Mouse (Mus musculus) MEL (cell line): ENCODE measurements around the gene Igf2r. TPM values are rescaled to one million over a fixed set of nuclear protein-coding genes. Genes with fewer than 3 reads are reported as not detected.

Source experiments
- DNase-seq: peaks from one replicate; pipeline ENCODE4 v3.0.0; 2011; ENCODE audit warnings: low read depth, low spot score
- H3K27ac ChIP-seq: 2 replicates; pipeline ENCODE4 v1.5.1; 2012; ENCODE audit warnings: low read depth, mild to moderate bottlenecking, control low read depth, low read length, moderate library complexity; ENCODE audit not compliant: control insufficient read depth
- H3K27me3 ChIP-seq, 2 experiments: fragments of 150-350 bp in 1 of 2; sonication (generic) in 1 of 2; 2 replicates each; pipeline ENCODE4 v1.6.1; 2012; ENCODE audit warnings: low read length in 2 of 2, mild to moderate bottlenecking in 2 of 2, improper control_type of control experiment in 1 of 2, moderate library complexity in 1 of 2; ENCODE audit not compliant: insufficient read depth in 2 of 2, control insufficient read depth in 1 of 2
- H3K36me3 ChIP-seq, 2 experiments: 2 replicates each; pipeline ENCODE4 v1.6.1; 2012 to 2014; ENCODE audit warnings: low read length in 2 of 2, improper control_type of control experiment in 1 of 2, inconsistent platforms in 1 of 2, mild to moderate bottlenecking in 1 of 2; ENCODE audit not compliant: insufficient read depth in 2 of 2, control insufficient read depth in 1 of 2
- H3K4me1 ChIP-seq, 2 experiments: fragments of 150-350 bp in 1 of 2; sonication (generic) in 1 of 2; 2 replicates each; pipeline ENCODE4 v1.6.1; 2012; ENCODE audit warnings: low read length in 2 of 2, improper control_type of control experiment in 1 of 2, mild to moderate bottlenecking in 1 of 2; ENCODE audit not compliant: insufficient read depth in 2 of 2, control insufficient read depth in 1 of 2
- H3K4me3 ChIP-seq, 2 experiments: fragments of 150-350 bp in 1 of 2; sonication (generic) in 1 of 2; 2 replicates each; pipeline ENCODE4 v1.5.1; 2012; ENCODE audit warnings: low read depth in 2 of 2, low read length in 2 of 2, mild to moderate bottlenecking in 2 of 2, moderate library complexity in 2 of 2, control low read depth in 1 of 2, improper control_type of control experiment in 1 of 2; ENCODE audit not compliant: control insufficient read depth in 1 of 2, insufficient read depth in 1 of 2
- H3K79me2 ChIP-seq: 2 replicates; pipeline ENCODE4 v1.6.1; 2012; ENCODE audit warnings: mild to moderate bottlenecking, low read length, moderate library complexity; ENCODE audit not compliant: control insufficient read depth, poor library complexity, insufficient read depth
- H3K9ac ChIP-seq: 2 replicates; pipeline ENCODE4 v1.6.1; 2012; ENCODE audit warnings: low read depth, mild to moderate bottlenecking, control low read depth, low read length, moderate library complexity; ENCODE audit not compliant: control insufficient read depth, poor library complexity, severe bottlenecking
- H3K9me3 ChIP-seq: fragments of 150-350 bp; sonication (generic); replicated peaks from 2 replicates; pipeline ENCODE4 v1.6.1; 2012; ENCODE audit warnings: mild to moderate bottlenecking, low read length, improper control_type of control experiment, moderate library complexity; ENCODE audit not compliant: insufficient read depth
- ELF1 ChIP-seq: IDR thresholded peaks from 2 replicates; pipeline ENCODE4 v1.6.1; 2014; ENCODE audit warnings: low read depth, mild to moderate bottlenecking, inconsistent platforms, low read length, improper control_type of control experiment, moderate library complexity
- ETS1 ChIP-seq: IDR thresholded peaks from 2 replicates; pipeline ENCODE4 v1.6.1; 2012; ENCODE audit warnings: low read depth, mild to moderate bottlenecking, inconsistent platforms, low read length, improper control_type of control experiment, moderate library complexity
- MAZ ChIP-seq: IDR thresholded peaks from 2 replicates; pipeline ENCODE4 v1.6.1; 2012; ENCODE audit warnings: low read depth, mild to moderate bottlenecking, inconsistent platforms, low read length, improper control_type of control experiment
- MYC ChIP-seq: IDR thresholded peaks from 2 replicates; pipeline ENCODE4 v1.6.1; 2011; ENCODE audit warnings: low read depth, mild to moderate bottlenecking, low read length, improper control_type of control experiment, moderate library complexity
- NELFE ChIP-seq: IDR thresholded peaks from 2 replicates; pipeline ENCODE4 v1.6.1; 2011; ENCODE audit warnings: low read depth, low read length, improper control_type of control experiment
- RCOR1 ChIP-seq: IDR thresholded peaks from 2 replicates; pipeline ENCODE4 v1.6.1; 2012; ENCODE audit warnings: low read depth, mild to moderate bottlenecking, inconsistent platforms, low read length, improper control_type of control experiment
- SIN3A ChIP-seq: IDR thresholded peaks from 2 replicates; pipeline ENCODE4 v1.6.1; 2012; ENCODE audit warnings: low read length, improper control_type of control experiment, inconsistent platforms
- SMC3 ChIP-seq: IDR thresholded peaks from 2 replicates; pipeline ENCODE4 v1.6.1; 2011; ENCODE audit warnings: low read depth, low read length, improper control_type of control experiment
- TCF12 ChIP-seq: IDR thresholded peaks from 2 replicates; pipeline ENCODE4 v1.6.1; 2014; ENCODE audit warnings: low read depth, mild to moderate bottlenecking, inconsistent platforms, low read length, improper control_type of control experiment, moderate library complexity
- UBTF ChIP-seq: IDR thresholded peaks from 2 replicates; pipeline ENCODE4 v1.6.1; 2012; ENCODE audit warnings: low read depth, mild to moderate bottlenecking, inconsistent platforms, low read length, improper control_type of control experiment, moderate library complexity, borderline replicate concordance; ENCODE audit not compliant: insufficient read depth
- USF2 ChIP-seq, 2 experiments: IDR thresholded peaks; 2 replicates each; pipeline ENCODE4 v1.6.1; 2011 to 2012; ENCODE audit warnings: improper control_type of control experiment in 2 of 2, low read length in 2 of 2, borderline replicate concordance in 1 of 2, inconsistent platforms in 1 of 2, low read depth in 1 of 2, mild to moderate bottlenecking in 1 of 2; ENCODE audit not compliant: insufficient read depth in 1 of 2
- polyA plus RNA-seq, 2 experiments: library from polyadenylated mRNA; stranded (reverse) in 1 of 2; unstranded in 1 of 2; fragments of >175 nt in 1 of 2; fragments of >200 nt in 1 of 2; gene quantifications; 2 replicates each; pipeline versions ENCODE4 v1.2.1 to v1.2.4; 2012; ENCODE audit warnings: low replicate concordance in 2 of 2, low read depth in 1 of 2; ENCODE audit not compliant: insufficient read length in 2 of 2, insufficient read depth in 1 of 2, missing spikeins in 1 of 2
- total RNA-seq: library from RNA; depleted of rRNA; stranded (reverse); fragments of 300-350 nt; gene quantifications from 2 replicates; pipeline ENCODE4 v1.2.3, GENCODE M21; 2012

Gene Igf2r
- total and polyA plus RNA-seq, 3 experiments: 18.0 to 21.7 (median 18.3) TPM

- Histone ChIP-seq H3K4me3 (no peak overlapping the region), H3K27me3 (peaks cover 0 to 5% of the 10 kb centered on the region in 2 experiments; a peak in 2 of 4 replicates), H3K4me1 (no peaks in the 10 kb centered on the region), H3K9me3 (no peaks in the 10 kb centered on the region), H3K36me3 (no peaks in the 10 kb centered on the region), H3K79me2 (no peaks in the 10 kb centered on the region), H3K9ac (no peak overlapping the region), H3K27ac (no peak overlapping the region)
- DNase-seq: no peak
- TF ChIP-seq NELFE: no peak
- no peak for TF ChIP-seq RCOR1
- no peak for TF ChIP-seq TCF12
Observed at GRCm38 (mm10) chr17:12790353-12791078, 21.1 kb upstream of the Igf2r start.

GRCm38 (mm10) chr17:12782861-12783847 is 13.7 kb upstream of the Igf2r start:
- peaks cover 0 to 3% of the 10 kb centered on the region in 2 experiments; a peak in 1 of 4 replicates for H3K4me1 ChIP-seq
- peak; percentile 43 for DNase-seq
- no peaks in the 10 kb centered on the region for H3K79me2 ChIP-seq
- H3K27ac ChIP-seq: no peak overlapping the region
- H3K27me3 ChIP-seq: no peaks in the 10 kb centered on the region; a peak in 1 of 4 replicates
- no peak for TF ChIP-seq MYC
- TF ChIP-seq SMC3: no peak
- TF ChIP-seq ETS1: 0 out of 2 replicates have a peak, but pooled peaks have one; percentile 7
- peak; percentile 25; the same call in 1 of the 2 replicates for TF ChIP-seq SIN3A
- H3K4me3 ChIP-seq: peak overlapping the region; percentile 43 to 54
- H3K9ac ChIP-seq: no peak overlapping the region; the same call in 1 of the 2 replicates
- H3K9me3 ChIP-seq: no peaks in the 10 kb centered on the region
- H3K36me3 ChIP-seq: no peaks in the 10 kb centered on the region; a peak in 1 of 4 replicates

GRCm38 (mm10) chr17:12781101-12781500 is 11.6 kb upstream of the Igf2r start:
- no peaks in the 10 kb centered on the region for H3K9me3 ChIP-seq
- H3K9ac ChIP-seq: no peak overlapping the region
- no peak for DNase-seq
- no peak overlapping the region for H3K4me3 ChIP-seq
- H3K79me2 ChIP-seq: no peaks in the 10 kb centered on the region
- H3K36me3 ChIP-seq: no peaks in the 10 kb centered on the region; a peak in 1 of 4 replicates
- H3K27me3 ChIP-seq: no peaks in the 10 kb centered on the region; a peak in 1 of 4 replicates
- H3K4me1 ChIP-seq: peaks cover 0 to 3% of the 10 kb centered on the region in 2 experiments; a peak in 1 of 4 replicates
- no peak overlapping the region for H3K27ac ChIP-seq
- TF ChIP-seq MAZ (no peak), UBTF (no peak), ELF1 (no peak), USF2 (IDR thresholded peaks at IDR 0.05; ENCODE audit: borderline replicate concordance in 1 of 2, insufficient read depth in 1 of 2, low read depth in 1 of 2, low read length in 2 of 2) (no peak)
